Mouse (Mus musculus): ENCODE measurements around the gene Rbp3. TPM values are rescaled to one million over a fixed set of nuclear protein-coding genes. Genes with fewer than 3 reads are reported as not detected.

Rbp3 gene
- total RNA-seq, 2 experiments from 2014 or later, result 0.05 TPM; not detected in 1

- DNase-seq (ENCODE audit: low spot score in 2 of 2), result peak in 1 of 2 experiments; percentile 51
- intact Hi-C loops (cut with DNase I), result no loop called here
Observed at GRCm38 (mm10) chr14:33959341-33959740, 5.5 kb downstream of the Rbp3 start.

- no peak for DNase-seq (ENCODE audit: low spot score in 2 of 2)
- intact Hi-C loops (cut with DNase I), result no loop called here
Observed at GRCm38 (mm10) chr14:33965675-33966074, 11.9 kb downstream of the Rbp3 start.

GRCm38 (mm10) chr14:33972679-33973078, 18.9 kb downstream of the Rbp3 start:
- no peak for DNase-seq (ENCODE audit: low spot score in 2 of 2)
- intact Hi-C loops (cut with DNase I), result no loop called here

- intact Hi-C loops (cut with DNase I), result no loop called here
- DNase-seq (ENCODE audit: low spot score in 2 of 2), result no peak
Observed at GRCm38 (mm10) chr14:33974752-33975151, 20.9 kb downstream of the Rbp3 start.

GRCm38 (mm10) chr14:33977748-33978147, 23.9 kb downstream of the Rbp3 start:
- intact Hi-C loops (cut with DNase I), result no loop called here
- no peak for DNase-seq (ENCODE audit: low spot score in 2 of 2)

DNA sequence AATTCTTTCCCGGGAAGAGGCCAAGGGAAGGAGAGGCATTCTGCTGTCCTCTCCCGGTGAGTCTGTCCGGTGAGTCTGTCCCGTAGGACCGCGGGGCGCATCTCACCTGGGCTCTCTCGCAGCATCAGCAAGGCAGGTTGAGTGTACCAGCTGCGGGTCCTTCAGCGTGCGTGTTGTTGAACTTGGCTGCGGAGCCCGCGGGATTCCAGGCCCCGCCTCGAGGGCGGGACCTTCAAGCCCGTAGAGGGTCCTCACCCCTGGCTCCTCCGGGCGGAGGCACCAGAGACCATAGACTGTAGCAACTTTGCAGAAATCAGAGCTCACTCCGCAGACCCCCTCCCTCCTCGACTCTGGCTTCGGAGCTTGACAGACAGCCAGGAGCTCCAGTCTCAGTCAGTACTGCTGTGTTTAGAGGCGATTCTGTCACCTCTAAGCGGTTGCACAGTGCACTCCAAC, 24.8 kb downstream of the Rbp3 start, which contains the start of gene Zfp488:
Gene Zfp488 (minus strand): TSS at position 161 of the 456 bp plus-strand sequence.
- intact Hi-C loops (cut with DNase I), result no loop called here
- DNase-seq (ENCODE audit: low spot score in 2 of 2), result no peak

- intact Hi-C loops (cut with DNase I), result no loop called here
- no peak for DNase-seq (ENCODE audit: low spot score in 2 of 2)
Observed at GRCm38 (mm10) chr14:33989201-33989600, 35.4 kb downstream of the Rbp3 start.

- intact Hi-C loops (cut with DNase I), result no loop called here
Observed at GRCm38 (mm10) chr14:33991971-33992370, 38.2 kb downstream of the Rbp3 start.

DNA sequence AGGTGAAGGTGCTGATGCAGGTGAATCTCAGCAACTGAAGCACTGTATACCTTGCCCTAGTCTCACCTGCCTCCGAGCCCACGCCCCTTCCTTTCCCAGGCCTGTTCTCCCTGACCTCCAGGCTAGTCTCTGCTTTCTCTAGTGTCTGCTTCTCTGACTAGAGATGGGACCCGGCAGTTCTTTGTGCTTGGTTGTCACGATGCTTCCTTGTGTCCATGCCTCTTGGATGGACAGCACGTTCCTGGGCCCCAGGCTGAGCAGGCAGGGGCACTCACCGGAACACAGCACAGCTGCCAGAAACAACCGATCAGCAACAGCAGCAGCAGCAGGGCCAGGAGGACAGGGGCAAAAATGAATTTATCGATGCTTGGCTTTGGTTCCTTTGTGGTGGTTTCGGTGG, 39.2 kb downstream of the Rbp3 start:
- intact Hi-C loops (cut with DNase I), result no loop called here
- DNase-seq (ENCODE audit: low spot score in 2 of 2), result no peak

More at GRCm38 (mm10) chr14:33991971-33992370, 38.2 kb downstream of the Rbp3 start:
- no peak for DNase-seq (ENCODE audit: low spot score in 2 of 2)

- no peak for DNase-seq (ENCODE audit: low spot score in 2 of 2)
Observed at GRCm38 (mm10) chr14:33993521-33994289, 39.9 kb downstream of the Rbp3 start.

DNA sequence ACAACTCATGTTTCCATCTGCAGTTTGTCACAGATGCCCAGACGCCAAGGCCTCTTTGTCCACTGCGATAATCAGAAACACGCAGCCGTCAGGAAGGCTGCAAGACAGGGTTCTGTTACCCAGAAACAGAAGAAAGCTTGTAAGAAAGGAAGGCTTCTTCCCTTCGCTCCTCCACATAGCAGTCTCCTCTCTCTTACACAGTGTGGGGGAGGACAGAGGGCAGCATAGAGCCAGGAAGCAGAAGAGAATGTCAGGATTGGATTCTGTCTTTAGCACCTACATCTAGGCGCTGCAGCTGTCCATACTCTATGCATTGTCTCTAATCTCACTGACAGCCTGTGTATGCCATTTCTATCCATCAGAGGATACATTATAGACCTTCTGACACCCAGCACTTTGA, 43.6 kb downstream of the Rbp3 start:
- intact Hi-C loops (cut with DNase I), result no loop called here
- no peak for DNase-seq (ENCODE audit: low spot score in 2 of 2)

More at GRCm38 (mm10) chr14:33993521-33994289, 39.9 kb downstream of the Rbp3 start:
- intact Hi-C loops (cut with DNase I), result no loop called here

DNA sequence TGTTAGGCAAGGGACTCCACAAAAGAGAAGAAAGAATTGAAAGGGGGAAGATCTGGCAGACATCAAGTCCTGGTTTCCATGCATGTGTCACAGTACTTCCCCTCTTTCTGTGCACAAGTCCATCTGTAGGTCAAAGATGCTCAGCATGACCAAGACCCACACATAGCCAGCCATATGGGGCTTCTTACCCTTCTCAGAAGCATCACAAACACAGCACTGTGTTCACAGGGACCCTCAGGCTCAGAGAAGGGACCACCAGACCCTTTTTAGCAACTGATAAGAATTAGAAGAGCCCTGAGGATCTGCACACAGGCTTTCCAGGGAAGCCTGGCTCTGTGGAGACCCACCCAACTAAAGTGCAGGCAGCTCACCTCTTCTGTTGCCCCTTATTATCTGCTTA, 46.3 kb downstream of the Rbp3 start:
- intact Hi-C loops (cut with DNase I), result no loop called here
- DNase-seq (ENCODE audit: low spot score in 2 of 2), result no peak

- no peak for DNase-seq (ENCODE audit: low spot score in 2 of 2)
- intact Hi-C loops (cut with DNase I), result no loop called here
Observed at GRCm38 (mm10) chr14:34001445-34001844, 47.6 kb downstream of the Rbp3 start.

- intact Hi-C loops (cut with DNase I), result no loop called here
- DNase-seq (ENCODE audit: low spot score in 2 of 2), result no peak
Observed at GRCm38 (mm10) chr14:34002358-34002757, 48.6 kb downstream of the Rbp3 start.

Other genes with a start within 250 kb of the Rbp3 start
- gene Gdf10, start 30.4 kb upstream of the Rbp3 start, total RNA-seq (2021), result 1 to 10 TPM; 3.7 TPM
- not detected for gene Gdf2, start 13.0 kb upstream of the Rbp3 start, total RNA-seq (2021)
- 1 to 10 TPM; 3.7 to 4.0 TPM for gene Zfp488, start 24.8 kb downstream of the Rbp3 start, total RNA-seq (2021)
- gene Gm30083, start 61.2 kb downstream of the Rbp3 start, total RNA-seq (2021), result not detected
- gene Gm5460, start 62.8 kb downstream of the Rbp3 start, total RNA-seq (2021), result not detected
- not detected for gene Antxrl, start 98.7 kb downstream of the Rbp3 start, total RNA-seq (2021)
- gene Anxa8, start 132.0 kb downstream of the Rbp3 start, total RNA-seq (2021), result under 1 TPM; 0.49 to 0.91 TPM
- gene A630023A22Rik, start 148.8 kb downstream of the Rbp3 start, total RNA-seq (2021), result not detected
- gene Npy4r, start 198.5 kb downstream of the Rbp3 start, total RNA-seq (2021), result not detected
- 1 to 10 TPM; 1.6 to 2.7 TPM for gene Gprin2, start 247.7 kb downstream of the Rbp3 start, total RNA-seq (2021)